Mouse (Mus musculus) hindbrain, postnatal 0 days (tissue): ENCODE data around the gene Large1. TPM values are rescaled to one million over a fixed set of nuclear protein-coding genes. Genes with fewer than 3 reads are reported as not detected.
A peak's percentile ranks its signal among the peaks of the same experiment; 100 is the strongest.

Source experiments
- ATAC-seq: fragments of 200-750 bp; cut with Nextera tagmentation; 2 replicates; pipeline ENCODE4 v1.8.0; 2017; ENCODE audit warnings: mild to moderate bottlenecking, moderate TSS enrichment, moderate library complexity
- DNase-seq: peaks from one replicate; pipeline ENCODE4 v3.0.0-alpha.2; 2015; ENCODE audit warnings: low spot score
- H3K27ac ChIP-seq: fragments of 300-500 bp; sonication (generic); 2 replicates; pipeline ENCODE4 v1.5.1; 2014; ENCODE audit warnings: mild to moderate bottlenecking
- H3K27me3 ChIP-seq: fragments of 300-500 bp; sonication (generic); 2 replicates; pipeline ENCODE4 v1.6.1; 2014; ENCODE audit warnings: low read length, mixed read lengths; ENCODE audit not compliant: insufficient read depth
- H3K36me3 ChIP-seq: fragments of 300-500 bp; sonication (generic); 2 replicates; pipeline ENCODE4 v1.6.1; 2014; ENCODE audit warnings: low read length, mixed read lengths; ENCODE audit not compliant: insufficient read depth
- H3K4me1 ChIP-seq: fragments of 300-500 bp; sonication (generic); 2 replicates; pipeline ENCODE4 v1.6.1; 2014; ENCODE audit warnings: antibody characterized with exemption, low read length, mixed read lengths; ENCODE audit not compliant: insufficient read depth
- H3K4me2 ChIP-seq: fragments of 300-500 bp; sonication (generic); 2 replicates; pipeline ENCODE4 v1.6.1; 2014; ENCODE audit warnings: low read depth, mild to moderate bottlenecking, low read length, moderate library complexity, mixed read lengths
- H3K4me3 ChIP-seq: fragments of 300-500 bp; sonication (generic); 2 replicates; pipeline ENCODE4 v1.5.1; 2014; ENCODE audit warnings: low read length
- H3K9ac ChIP-seq: fragments of 300-500 bp; sonication (generic); replicated peaks from 2 replicates; pipeline ENCODE4 v1.6.1; 2014; ENCODE audit warnings: mild to moderate bottlenecking, low read length, moderate library complexity, mixed read lengths
- H3K9me3 ChIP-seq: fragments of 300-500 bp; sonication (generic); 2 replicates; pipeline ENCODE4 v1.6.1; 2016; ENCODE audit warnings: low read length, mixed read lengths
- CTCF ChIP-seq: IDR thresholded peaks from 2 replicates; pipeline ENCODE4 v1.5.1; 2016; ENCODE audit warnings: antibody characterized with exemption, control low read depth, low read depth
- WGBS: fragments of 180-500 bp; shearing (Covaris S2); extraction: QIAGEN DNeasy Blood & Tissue Kit; methylation state at CpG from one replicate; pipeline ENCODE4 v1.1.7; 2014; 5-methylcytosine and 5-hydroxymethylcytosine counted together
- polyA plus RNA-seq: library from polyadenylated mRNA; unstranded; fragments of >200 nt; fragmentation: Nextera tagmentation; extraction: Ambion mirVana; gene quantifications from 2 replicates; pipeline ENCODE4 v1.2.1, GENCODE M21; 2015
- total RNA-seq: library from RNA; depleted of rRNA; stranded (reverse); fragments of >200 nt; gene quantifications from 2 replicates; pipeline ENCODE4 v1.2.3, GENCODE M21; 2014

Large1 gene
- total and polyA plus RNA-seq, 2 experiments from 2014 or later, result 13.4 to 97.9 TPM

- DNase-seq, result no peak
- H3K27ac ChIP-seq, result no peak overlapping the region
- no peaks in the 10 kb centered on the region for H3K9me3 ChIP-seq
- no peaks in the 10 kb centered on the region for H3K36me3 ChIP-seq
- ATAC-seq, result no peak
- no peaks in the 10 kb centered on the region for H3K27me3 ChIP-seq
- no peak overlapping the region for H3K9ac ChIP-seq
- no peaks in the 10 kb centered on the region for H3K4me1 ChIP-seq
- TF ChIP-seq CTCF, result no peak
- H3K4me2 ChIP-seq, result no peak overlapping the region
- H3K4me3 ChIP-seq, result no peak overlapping the region
- 95% methylated on average over 3 of the region's 3 CpGs for WGBS
Observed at GRCm38 (mm10) chr8:73302947-73303346, 50.4 kb downstream of the Large1 start.

- no peak overlapping the region for H3K4me2 ChIP-seq
- TF ChIP-seq CTCF, result no peak
- ATAC-seq, result no peak
- H3K4me3 ChIP-seq, result no peak overlapping the region
- H3K36me3 ChIP-seq, result no peaks in the 10 kb centered on the region
- H3K4me1 ChIP-seq, result no peaks in the 10 kb centered on the region; the same call in 1 of the 2 replicates
- H3K27me3 ChIP-seq, result no peaks in the 10 kb centered on the region
- no peak overlapping the region for H3K9ac ChIP-seq
- no peaks in the 10 kb centered on the region for H3K9me3 ChIP-seq
- no peak for DNase-seq
- no peak overlapping the region for H3K27ac ChIP-seq
Observed at GRCm38 (mm10) chr8:73295531-73295930, 57.8 kb downstream of the Large1 start.

DNA sequence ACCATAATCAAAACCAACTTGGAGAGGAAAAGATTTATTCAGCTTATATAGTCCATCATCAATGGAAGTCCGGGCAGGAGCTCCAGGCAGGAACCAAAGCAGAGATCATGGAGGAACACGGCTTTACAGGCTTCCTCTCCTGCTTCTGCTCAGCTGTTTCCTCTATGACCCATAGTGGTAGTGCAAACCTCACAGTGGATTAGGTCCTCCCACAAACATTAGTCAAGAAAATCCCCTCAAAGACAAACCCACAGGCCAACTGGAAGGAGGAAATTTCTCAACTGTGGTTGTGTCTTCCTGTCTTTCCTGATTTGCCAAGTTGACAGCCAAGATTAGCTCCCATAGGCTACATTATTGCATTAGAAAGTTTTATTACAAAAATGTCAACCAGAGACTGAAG is 59.7 kb downstream of the Large1 start:
- WGBS, result 80% methylated on average over 2 of the region's 2 CpGs
- H3K27ac ChIP-seq, result no peak overlapping the region
- H3K4me3 ChIP-seq, result no peak overlapping the region
- TF ChIP-seq CTCF, result no peak
- no peak overlapping the region for H3K4me2 ChIP-seq
- no peaks in the 10 kb centered on the region for H3K36me3 ChIP-seq
- no peaks in the 10 kb centered on the region for H3K9me3 ChIP-seq
- H3K4me1 ChIP-seq, result no peaks in the 10 kb centered on the region; the same call in 1 of the 2 replicates
- H3K9ac ChIP-seq, result no peak overlapping the region
- H3K27me3 ChIP-seq, result no peaks in the 10 kb centered on the region
- ATAC-seq, result no peak
- no peak for DNase-seq

GRCm38 (mm10) chr8:73291630-73292029 is 61.7 kb downstream of the Large1 start:
- ATAC-seq (no peak), DNase-seq (no peak)
- TF ChIP-seq CTCF, result no peak
- no peaks in the 10 kb centered on the region; the same call in 1 of the 2 replicates for H3K4me1 ChIP-seq
- H3K27ac ChIP-seq, result no peak overlapping the region
- 90% methylated on average over 2 of the region's 2 CpGs for WGBS
- H3K27me3 ChIP-seq, result no peaks in the 10 kb centered on the region
- no peak overlapping the region for H3K9ac ChIP-seq
- H3K36me3 ChIP-seq, result no peaks in the 10 kb centered on the region
- H3K4me2 ChIP-seq, result no peak overlapping the region
- no peaks in the 10 kb centered on the region for H3K9me3 ChIP-seq
- H3K4me3 ChIP-seq, result no peak overlapping the region

GRCm38 (mm10) chr8:73290636-73291035 is 62.7 kb downstream of the Large1 start:
- no peaks in the 10 kb centered on the region for H3K36me3 ChIP-seq
- DNase-seq, result no peak
- H3K4me2 ChIP-seq, result no peak overlapping the region
- H3K4me1 ChIP-seq, result no peaks in the 10 kb centered on the region; the same call in 1 of the 2 replicates
- H3K9me3 ChIP-seq, result no peaks in the 10 kb centered on the region
- no peak for TF ChIP-seq CTCF
- H3K4me3 ChIP-seq, result no peak overlapping the region
- H3K9ac ChIP-seq, result no peak overlapping the region
- 78% methylated on average over 2 of the region's 2 CpGs for WGBS
- no peaks in the 10 kb centered on the region for H3K27me3 ChIP-seq
- no peak overlapping the region for H3K27ac ChIP-seq
- ATAC-seq, result no peak

GRCm38 (mm10) chr8:73289831-73290230 is 63.5 kb downstream of the Large1 start:
- H3K4me3 ChIP-seq, result no peak overlapping the region
- ATAC-seq (no peak), DNase-seq (no peak)
- H3K4me2 ChIP-seq, result no peak overlapping the region
- H3K9ac ChIP-seq, result no peak overlapping the region
- no peaks in the 10 kb centered on the region for H3K36me3 ChIP-seq
- TF ChIP-seq CTCF, result no peak
- 87% methylated on average over 2 of the region's 2 CpGs for WGBS
- no peaks in the 10 kb centered on the region; the same call in 1 of the 2 replicates for H3K4me1 ChIP-seq
- no peak overlapping the region for H3K27ac ChIP-seq
- no peaks in the 10 kb centered on the region for H3K27me3 ChIP-seq
- no peaks in the 10 kb centered on the region for H3K9me3 ChIP-seq

DNA sequence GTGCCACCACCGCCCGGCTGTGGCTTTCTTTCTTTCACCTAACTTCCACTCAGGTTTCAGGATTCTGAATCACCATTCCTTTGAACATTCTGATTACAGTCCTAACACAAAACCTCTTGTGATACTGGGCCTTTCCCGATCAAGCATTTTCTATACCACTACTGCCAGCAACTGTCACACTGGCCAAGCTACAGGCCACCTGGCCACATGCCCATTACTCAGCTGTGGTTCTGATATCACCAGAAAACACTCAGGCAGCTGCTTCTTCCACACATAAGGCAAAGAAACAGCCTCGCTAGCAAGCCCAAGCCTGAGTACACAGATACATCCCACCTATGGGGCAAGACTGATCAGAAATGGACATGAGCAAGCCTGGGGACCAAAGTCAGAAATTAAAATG is 71.3 kb downstream of the Large1 start:
- no peak overlapping the region for H3K9ac ChIP-seq
- no peak overlapping the region for H3K27ac ChIP-seq
- no peaks in the 10 kb centered on the region for H3K27me3 ChIP-seq
- no peaks in the 10 kb centered on the region for H3K36me3 ChIP-seq
- no peaks in the 10 kb centered on the region for H3K9me3 ChIP-seq
- DNase-seq (peak; percentile 59), ATAC-seq (0 out of 2 replicates have a peak, but pooled peaks have one; percentile 21)
- no peak overlapping the region for H3K4me3 ChIP-seq
- no peak for TF ChIP-seq CTCF
- H3K4me2 ChIP-seq, result no peak overlapping the region
- no peaks in the 10 kb centered on the region for H3K4me1 ChIP-seq
- WGBS, result 80% methylated on average over 4 of the region's 4 CpGs
